Mouse (Mus musculus): ENCODE results near the gene Edn1.
A peak's percentile ranks its signal among the peaks of the same experiment; 100 is the strongest.

The Edn1 gene

GRCm38 (mm10) chr13:42301161-42301721 lies at the start of gene Edn1:
Edn1 (plus strand) TSS chr13:42301476.
- DNase-seq: peak; percentile 6

GRCm38 (mm10) chr13:42253821-42254220 lies 47.5 kb upstream of the Edn1 start:
- DNase-seq: no peak

GRCm38 (mm10) chr13:42255105-42255504 lies 46.2 kb upstream of the Edn1 start:
- DNase-seq: no peak

- no peak for DNase-seq
Observed at GRCm38 (mm10) chr13:42258422-42258821, 42.9 kb upstream of the Edn1 start.

- no peak for DNase-seq
Observed at GRCm38 (mm10) chr13:42260667-42261066, 40.6 kb upstream of the Edn1 start.

GRCm38 (mm10) chr13:42270051-42270450 lies 31.2 kb upstream of the Edn1 start:
- DNase-seq: no peak

GRCm38 (mm10) chr13:42276774-42277454 lies 24.4 kb upstream of the Edn1 start:
- DNase-seq: no peak

GRCm38 (mm10) chr13:42277751-42278150 lies 23.5 kb upstream of the Edn1 start:
- DNase-seq: no peak

- DNase-seq: no peak
Observed at GRCm38 (mm10) chr13:42285896-42286295, 15.4 kb upstream of the Edn1 start.

- DNase-seq: no peak
Observed at GRCm38 (mm10) chr13:42286768-42287167, 14.5 kb upstream of the Edn1 start.

- DNase-seq: no peak
Observed at GRCm38 (mm10) chr13:42292593-42292992, 8.7 kb upstream of the Edn1 start.

GRCm38 (mm10) chr13:42298302-42298701 lies 3.0 kb upstream of the Edn1 start:
- no peak for DNase-seq

- DNase-seq: no peak
Observed at GRCm38 (mm10) chr13:42298766-42299165, 2.5 kb upstream of the Edn1 start.

GRCm38 (mm10) chr13:42300567-42300966 lies 709 bp upstream of the Edn1 start:
- DNase-seq: peak; percentile 59

GRCm38 (mm10) chr13:42301961-42302861 lies 935 bp downstream of the Edn1 start:
- DNase-seq: peak; percentile 11

- peak; percentile 5 for DNase-seq
Observed at GRCm38 (mm10) chr13:42303180-42303929, 2.1 kb downstream of the Edn1 start.

GRCm38 (mm10) chr13:42304139-42304538 lies 2.9 kb downstream of the Edn1 start:
- DNase-seq: no peak

- DNase-seq: no peak
Observed at GRCm38 (mm10) chr13:42306870-42307800, 5.9 kb downstream of the Edn1 start.

GRCm38 (mm10) chr13:42308368-42309103 lies 7.3 kb downstream of the Edn1 start:
- no peak for DNase-seq

- DNase-seq: no peak
Observed at GRCm38 (mm10) chr13:42309804-42310203, 8.5 kb downstream of the Edn1 start.

GRCm38 (mm10) chr13:42315628-42316027 lies 14.4 kb downstream of the Edn1 start:
- no peak for DNase-seq
